Mouse (Mus musculus): ENCODE measurements around the gene Fam57a. TPM values are rescaled to one million over a fixed set of nuclear protein-coding genes. Genes with fewer than 3 reads are reported as not detected.

Fam57a gene
- total RNA-seq, 2 experiments from 2014 or later = 16.8 to 17.4 TPM

GRCm38 (mm10) chr11:76242901-76243810, 63.7 kb downstream of the Fam57a start, which contains the start of the genes Mrm3 and Glod4:
Mrm3 (plus strand) TSS chr11:76243715.
Glod4 (minus strand) TSS chr11:76243725.
- DNase-seq (ENCODE audit: low spot score in 2 of 2) = peak; percentile 94 to 95

DNA sequence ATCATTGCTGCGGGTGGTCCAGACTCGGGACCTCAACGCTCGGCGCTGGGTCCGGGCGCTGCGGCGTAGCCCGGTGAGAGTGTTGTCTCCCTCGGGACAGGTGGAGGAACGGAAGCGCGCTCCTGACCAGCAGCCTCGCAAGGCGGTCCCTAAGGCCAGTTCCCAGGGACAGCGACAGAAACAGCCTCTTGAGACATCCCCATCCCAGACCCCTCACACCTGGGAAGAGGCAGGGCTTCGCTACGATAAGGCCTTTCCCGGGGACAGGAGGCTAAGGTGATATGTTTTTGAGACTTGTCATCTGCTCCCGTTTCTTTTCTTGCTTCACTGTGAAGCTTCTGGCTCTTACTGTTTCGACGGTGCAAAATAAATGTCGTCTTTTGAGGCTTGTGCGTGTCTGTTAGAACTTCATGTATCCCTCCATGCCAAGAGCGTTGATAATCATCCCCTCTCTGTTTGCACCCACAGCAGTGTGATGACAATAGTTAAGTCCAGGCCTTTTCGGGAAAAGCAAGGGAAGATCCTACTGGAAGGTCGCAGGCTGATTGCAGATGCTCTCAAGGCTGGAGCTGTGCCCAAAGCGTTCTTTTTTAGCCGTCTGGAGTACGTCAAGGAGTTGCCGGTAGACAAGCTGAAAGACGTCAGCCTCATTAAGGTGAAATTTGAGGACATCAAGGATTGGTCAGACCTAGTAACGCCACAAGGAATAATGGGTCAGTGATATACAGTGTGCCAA, 64.5 kb downstream of the Fam57a start:
- no peak for DNase-seq (ENCODE audit: low spot score in 2 of 2)

GRCm38 (mm10) chr11:76246439-76246838, 67.0 kb downstream of the Fam57a start:
- DNase-seq (ENCODE audit: low spot score in 2 of 2) = no peak

DNA sequence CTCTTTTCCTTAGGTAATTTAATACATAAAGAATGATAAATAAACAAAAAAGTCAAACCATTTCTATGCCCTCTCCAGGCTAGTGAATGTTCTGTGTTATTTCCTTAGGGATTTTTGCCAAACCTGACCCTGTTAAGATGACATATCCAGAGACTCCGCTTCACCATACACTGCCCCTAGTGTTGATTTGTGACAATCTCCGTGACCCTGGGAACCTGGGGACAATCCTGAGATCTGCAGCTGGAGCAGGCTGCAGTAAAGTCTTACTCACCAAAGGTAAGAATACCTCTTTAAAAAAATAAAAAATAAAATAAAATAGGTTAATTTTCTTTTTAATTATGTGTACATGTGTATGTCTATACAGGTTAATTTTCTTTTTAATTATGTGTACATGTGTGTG, 67.8 kb downstream of the Fam57a start:
- no peak for DNase-seq (ENCODE audit: low spot score in 2 of 2)

- no peak for DNase-seq (ENCODE audit: low spot score in 2 of 2)
These were observed 72.6 kb downstream of the Fam57a start for GRCm38 (mm10) chr11:76252036-76252435.

DNA sequence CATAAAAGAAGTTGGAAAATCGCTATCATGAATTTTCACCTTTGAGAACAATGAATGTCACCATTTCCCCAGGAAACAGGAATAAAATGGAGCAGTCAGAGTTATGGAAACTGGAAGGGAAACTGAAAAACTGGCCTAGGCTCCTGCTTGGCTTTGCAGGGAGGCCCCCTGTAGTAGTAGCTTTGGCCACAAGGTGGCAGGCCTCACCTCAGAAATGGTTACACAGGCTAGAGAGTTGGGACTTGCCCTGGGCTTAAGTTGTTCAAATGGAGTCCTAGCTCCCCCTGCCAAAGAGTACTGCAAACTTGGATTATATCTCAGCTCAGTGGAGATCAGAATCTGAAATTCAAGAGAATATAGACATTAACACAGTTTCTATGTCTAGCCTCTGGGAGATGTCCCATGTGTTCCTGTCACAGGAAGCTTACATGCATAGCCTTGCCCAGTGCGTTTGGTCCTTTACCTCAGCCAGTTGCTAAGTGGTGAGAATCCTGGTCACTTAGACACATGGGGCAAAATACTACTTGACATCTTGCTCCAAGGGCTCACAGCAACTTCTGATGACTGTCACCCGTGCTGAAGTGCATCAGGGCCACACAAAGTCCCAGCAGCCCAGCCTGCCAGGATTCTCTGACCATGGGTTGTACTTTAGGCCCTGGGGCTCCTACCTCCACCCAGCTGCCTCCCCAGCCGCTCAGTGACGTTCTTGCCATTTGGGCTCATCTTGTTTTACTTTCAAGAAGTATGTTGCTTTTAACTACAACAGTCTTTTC, 73.9 kb downstream of the Fam57a start:
- DNase-seq (ENCODE audit: low spot score in 2 of 2) = peak; percentile 83 to 88

DNA sequence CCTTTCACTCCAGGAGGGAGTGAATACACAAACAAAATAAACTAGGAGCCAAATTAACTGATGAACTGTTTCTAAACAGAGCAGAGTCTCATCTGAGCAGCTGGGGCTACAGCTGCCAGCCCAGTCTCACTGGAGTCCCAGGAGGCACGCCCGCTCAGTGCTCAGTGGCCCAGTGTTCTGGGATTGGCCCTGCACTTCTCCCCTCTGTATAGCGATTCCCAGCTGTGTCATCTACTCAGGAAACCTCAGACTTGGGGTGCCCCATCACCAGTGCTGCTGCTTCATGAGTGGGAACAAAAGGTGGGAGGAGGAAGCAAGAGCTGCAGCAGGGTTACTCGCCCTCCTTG, 74.4 kb downstream of the Fam57a start:
- DNase-seq (ENCODE audit: low spot score in 2 of 2) = no peak

- peak in 1 of 2 experiments; percentile 11 for DNase-seq (ENCODE audit: low spot score in 2 of 2)
These were observed 76.0 kb downstream of the Fam57a start for GRCm38 (mm10) chr11:76255431-76256001.

DNA sequence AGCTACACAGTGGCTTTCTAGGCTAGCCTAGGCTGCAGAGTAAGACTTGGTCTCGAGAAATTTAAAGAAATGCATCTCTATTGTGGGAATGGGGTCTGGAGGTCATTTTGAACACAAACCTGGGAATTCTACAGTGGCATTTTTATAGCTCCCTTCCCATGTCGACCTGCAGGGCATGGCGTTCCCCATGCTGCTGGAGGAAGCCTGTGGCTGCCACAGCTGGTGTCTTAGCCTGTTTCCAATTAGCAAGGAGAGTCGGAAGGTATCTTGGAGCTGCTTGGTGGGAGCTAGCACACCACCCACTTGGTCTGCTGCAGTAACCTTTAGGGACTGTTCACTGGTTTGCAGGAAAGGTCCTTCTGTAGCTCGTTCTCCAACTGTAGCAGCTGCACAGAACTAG, 76.7 kb downstream of the Fam57a start:
- no peak for DNase-seq (ENCODE audit: low spot score in 2 of 2)

DNA sequence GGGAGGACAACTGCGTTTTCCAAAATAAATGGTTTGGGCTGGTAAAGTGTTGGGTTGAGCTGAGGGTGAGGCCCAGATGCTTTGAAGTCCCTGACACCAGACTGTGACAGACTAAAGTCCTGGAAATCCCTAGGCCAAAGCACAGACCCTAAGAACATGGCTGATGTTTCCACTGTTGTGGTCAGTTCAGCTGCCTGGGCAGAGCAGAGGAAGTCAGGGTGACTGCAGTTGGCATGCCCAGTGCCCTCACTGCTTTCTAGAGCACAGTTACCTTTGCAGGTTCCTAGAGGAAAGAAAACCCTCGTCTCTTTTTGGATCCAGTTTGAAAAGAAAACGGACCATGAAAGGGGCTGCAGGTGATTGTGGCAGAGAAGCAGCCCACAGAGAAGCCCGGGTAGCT, 77.9 kb downstream of the Fam57a start:
- DNase-seq (ENCODE audit: low spot score in 2 of 2) = no peak

- no peak for DNase-seq (ENCODE audit: low spot score in 2 of 2)
These were observed 79.0 kb downstream of the Fam57a start for GRCm38 (mm10) chr11:76258511-76258910.

GRCm38 (mm10) chr11:76260208-76261050, 81.0 kb downstream of the Fam57a start:
- DNase-seq (ENCODE audit: low spot score in 2 of 2) = no peak

DNA sequence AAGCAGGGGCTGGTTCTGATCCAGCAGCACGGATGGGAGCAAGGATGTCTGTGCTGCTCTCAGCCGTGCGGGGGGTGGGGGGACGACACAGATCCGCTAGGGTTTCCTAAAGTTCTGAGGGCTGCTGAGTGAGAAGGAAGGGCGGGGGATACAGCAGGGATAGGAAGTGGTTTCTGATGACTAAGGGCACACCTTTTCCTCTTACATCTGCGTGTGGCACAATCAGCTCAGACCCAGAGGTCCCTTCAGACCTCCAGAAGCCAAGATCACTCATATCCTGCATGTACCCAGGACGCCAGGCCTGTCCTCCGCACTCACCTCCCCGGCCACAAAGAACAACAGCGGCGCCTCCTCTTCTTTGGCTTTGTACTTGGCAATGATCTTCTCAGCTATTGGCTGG, 81.8 kb downstream of the Fam57a start:
- no peak for DNase-seq (ENCODE audit: low spot score in 2 of 2)

- DNase-seq (ENCODE audit: low spot score in 2 of 2) = no peak
These were observed 83.3 kb downstream of the Fam57a start for GRCm38 (mm10) chr11:76262611-76263351.

Other genes starting within 250 kb of the Fam57a start
- 1 to 10 TPM; 1.9 to 2.7 TPM for gene Rph3al, start 241.2 kb upstream of the Fam57a start, total RNA-seq (2021)
- gene 1700016K19Rik, start 179.8 kb upstream of the Fam57a start, total RNA-seq (2021) = 1 to 10 TPM; 2.3 to 4.8 TPM
- 1 to 10 TPM; 7.9 to 8.4 TPM for gene Rflnb, start 151.9 kb upstream of the Fam57a start, total RNA-seq (2021)
- 10 to 100 TPM; 84.5 to 85.1 TPM for gene Vps53, start within 50 bp of the Fam57a start, total RNA-seq (2021)
- 1 to 10 TPM in 1 of 2 experiments, under 1 TPM in 1; 0.70 to 1.3 TPM for gene Dbil5, start 37.9 kb downstream of the Fam57a start, total RNA-seq (2021)
- gene Gemin4, start 38.0 kb downstream of the Fam57a start, total RNA-seq (2021) = 1 to 10 TPM; 5.6 to 7.7 TPM
- gene Mrm3, start 64.0 kb downstream of the Fam57a start, total RNA-seq (2021) = 10 to 100 TPM; 18.6 to 20.9 TPM
- gene Glod4, start 64.1 kb downstream of the Fam57a start, total RNA-seq (2021) = 10 to 100 TPM; 52.9 to 60.4 TPM
- gene Nxn, start 219.5 kb downstream of the Fam57a start, total RNA-seq (2021) = 10 to 100 TPM in 1 of 2 experiments, 1 to 10 TPM in 1; 8.7 to 11.9 TPM
- gene Timm22, start 227.3 kb downstream of the Fam57a start, total RNA-seq (2021) = 10 to 100 TPM; 38.0 to 38.2 TPM

All from left cerebral cortex, adult 18-20 months (tissue).